Mouse (Mus musculus): Measurements from ENCODE around the gene Cldn18.

Cldn18 gene

DNA sequence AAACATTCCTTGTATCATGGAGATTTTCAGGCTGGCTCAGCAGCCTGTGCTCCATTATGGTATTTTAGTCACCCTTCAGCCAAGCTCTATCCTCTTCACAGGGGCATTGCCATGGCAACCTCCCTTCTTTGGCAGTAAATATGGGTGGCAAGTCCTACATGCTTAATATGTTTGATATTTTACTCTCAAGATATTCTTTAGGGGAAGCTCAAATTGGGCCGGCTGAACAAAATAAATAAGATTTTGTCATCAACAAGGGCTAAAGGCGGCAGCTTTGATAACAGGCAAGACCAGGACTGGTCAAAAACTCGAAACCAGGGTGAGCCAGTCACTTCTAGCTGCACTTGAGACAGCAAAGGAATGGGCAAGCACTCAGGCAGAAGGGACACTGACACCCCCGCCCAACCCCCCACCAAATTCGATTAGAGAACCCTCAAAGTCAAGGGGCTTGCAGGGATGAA lies 32.0 kb downstream of the Cldn18 start:
- DNase-seq (ENCODE audit: low spot score): no peak

DNA sequence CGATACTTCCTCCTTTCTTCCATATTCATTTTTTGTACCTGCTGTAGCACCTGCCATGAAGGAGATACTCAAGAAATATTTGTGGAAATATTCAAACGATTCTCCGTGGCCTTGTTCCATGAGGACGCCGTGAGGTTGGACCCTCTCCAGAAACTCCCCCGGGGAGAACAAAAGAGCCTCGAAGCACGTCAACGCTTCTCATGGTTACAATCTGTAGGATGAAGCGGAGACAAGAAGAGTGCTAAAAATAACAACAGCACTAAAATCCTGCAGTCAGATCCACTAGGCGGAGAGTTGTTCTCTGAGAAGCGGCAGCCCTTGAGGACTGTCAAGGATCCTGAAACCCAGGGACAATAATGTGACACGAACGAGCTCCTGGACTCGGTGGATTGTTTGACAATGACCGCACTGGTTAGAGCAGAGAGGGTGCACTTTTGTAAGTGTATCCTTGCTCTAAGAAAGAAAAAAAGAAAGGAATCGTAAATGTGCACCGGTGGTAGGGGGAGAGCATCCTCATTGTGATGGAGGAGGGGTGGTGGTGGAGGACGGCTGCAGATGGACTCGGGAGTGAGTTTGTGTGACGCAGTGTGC lies 35.0 kb downstream of the Cldn18 start:
- DNase-seq (ENCODE audit: low spot score): no peak

- DNase-seq (ENCODE audit: low spot score): no peak
Measured at GRCm38 (mm10) chr9:99675714-99676113, 41.4 kb downstream of the Cldn18 start.

GRCm38 (mm10) chr9:99671603-99672002 lies 45.5 kb downstream of the Cldn18 start:
- DNase-seq (ENCODE audit: low spot score): no peak

DNA sequence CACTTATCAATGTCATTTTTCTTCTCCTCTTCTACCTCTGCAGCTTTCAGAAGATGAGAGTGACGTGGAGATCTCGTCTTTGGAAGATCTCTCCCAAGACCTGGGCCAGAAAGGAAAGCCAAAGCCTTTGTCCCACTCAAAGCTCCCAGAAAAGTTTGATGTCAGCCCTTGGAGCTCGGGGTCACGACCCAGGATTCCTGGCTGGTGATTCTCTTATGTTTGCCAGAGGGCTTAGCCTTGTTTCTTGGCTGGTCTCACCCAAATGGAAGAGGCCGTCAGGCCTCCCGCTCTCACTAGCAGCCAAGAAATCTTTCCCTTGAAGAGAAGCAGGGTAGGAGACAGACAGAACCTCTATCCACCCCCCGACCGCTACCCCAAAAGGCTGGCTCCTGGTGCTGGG lies 49.5 kb downstream of the Cldn18 start:
- DNase-seq (ENCODE audit: low spot score): no peak

DNA sequence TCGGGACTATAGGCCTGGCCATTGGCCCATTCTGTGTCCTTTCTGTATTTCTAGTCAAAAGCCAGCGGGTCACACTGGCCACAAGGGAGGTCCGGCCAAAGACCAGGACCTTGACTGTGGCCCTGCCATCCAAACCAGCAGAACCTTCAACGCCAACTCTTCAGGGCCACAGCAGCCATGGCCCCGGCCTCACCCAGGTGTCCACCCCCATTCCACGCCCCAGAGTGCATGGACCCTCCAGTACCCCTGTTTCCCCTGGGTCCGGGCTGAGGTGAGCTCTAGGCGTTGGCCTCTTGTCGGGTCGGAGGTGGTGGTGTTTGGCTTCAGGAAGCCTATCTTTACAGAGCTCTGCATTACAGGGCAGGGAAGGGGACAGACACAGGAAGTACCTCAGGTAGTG lies 54.2 kb downstream of the Cldn18 start:
- DNase-seq (ENCODE audit: low spot score): no peak

- no peak for DNase-seq (ENCODE audit: low spot score)
Measured at GRCm38 (mm10) chr9:99662406-99662805, 54.7 kb downstream of the Cldn18 start.

GRCm38 (mm10) chr9:99661606-99662166 lies 55.4 kb downstream of the Cldn18 start:
- no peak for DNase-seq (ENCODE audit: low spot score)

- DNase-seq (ENCODE audit: low spot score): no peak
Measured at GRCm38 (mm10) chr9:99660756-99661155, 56.3 kb downstream of the Cldn18 start.

GRCm38 (mm10) chr9:99646102-99646501 lies 71.0 kb downstream of the Cldn18 start:
- no peak for DNase-seq (ENCODE audit: low spot score)

- DNase-seq (ENCODE audit: low spot score): no peak
Measured at GRCm38 (mm10) chr9:99645416-99645815, 71.7 kb downstream of the Cldn18 start.

DNA sequence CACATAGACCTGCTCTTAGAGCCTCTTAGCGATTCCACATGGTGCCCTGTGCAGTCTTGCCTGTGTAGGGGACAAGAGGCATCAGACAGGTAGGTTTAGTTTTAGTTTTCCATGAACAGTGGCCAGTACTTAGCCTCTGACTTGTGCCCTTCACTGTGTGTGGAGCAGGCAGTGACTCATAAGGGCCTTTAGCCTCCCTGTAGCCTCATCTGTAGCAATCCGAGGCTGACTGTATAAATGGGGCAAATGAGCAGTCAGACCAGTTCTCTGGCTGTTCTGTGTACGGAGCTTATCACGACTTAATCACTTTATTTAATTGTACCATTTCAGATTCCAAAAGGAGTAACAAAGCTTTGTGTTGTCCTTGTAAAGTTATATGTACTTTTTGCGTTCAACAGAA lies 77.1 kb downstream of the Cldn18 start:
- no peak for DNase-seq (ENCODE audit: low spot score)

Measured in ovary, adult 18-20 months (tissue).